Mouse (Mus musculus) stomach, embryonic 15.5 days (tissue): ENCODE data around the gene Thada. TPM values are rescaled to one million over a fixed set of nuclear protein-coding genes. Genes with fewer than 3 reads are reported as not detected.

Source experiments
- ATAC-seq: fragments of 200-750 bp; cut with Nextera tagmentation; 2 replicates; pipeline ENCODE4 v1.8.0; 2017; ENCODE audit warnings: low read depth, moderate number of reproducible peaks, moderate TSS enrichment; ENCODE audit not compliant: insufficient read depth, low FRiP score
- H3K27ac ChIP-seq: fragments of 300-500 bp; sonication (generic); 2 replicates; pipeline ENCODE4 v1.5.1; 2015; ENCODE audit warnings: mild to moderate bottlenecking, inconsistent platforms
- H3K27me3 ChIP-seq: fragments of 300-500 bp; sonication (generic); replicated peaks from 2 replicates; pipeline ENCODE4 v1.6.1; 2015; ENCODE audit warnings: inconsistent platforms
- H3K36me3 ChIP-seq: fragments of 300-500 bp; sonication (generic); 2 replicates; pipeline ENCODE4 v1.6.1; 2015; ENCODE audit warnings: inconsistent platforms
- H3K4me1 ChIP-seq: fragments of 300-500 bp; sonication (generic); 2 replicates; pipeline ENCODE4 v1.6.1; 2015; ENCODE audit warnings: inconsistent platforms
- H3K4me2 ChIP-seq: fragments of 300-500 bp; sonication (generic); 2 replicates; pipeline ENCODE4 v1.6.1; 2015; ENCODE audit warnings: mild to moderate bottlenecking, inconsistent platforms
- H3K4me3 ChIP-seq: fragments of 300-500 bp; sonication (generic); replicated peaks from 2 replicates; pipeline ENCODE4 v1.5.1; 2015; ENCODE audit warnings: inconsistent platforms
- H3K9ac ChIP-seq: fragments of 300-500 bp; sonication (generic); 2 replicates; pipeline ENCODE4 v1.6.1; 2015; ENCODE audit warnings: inconsistent platforms
- H3K9me3 ChIP-seq: fragments of 300-500 bp; sonication (generic); 2 replicates; pipeline ENCODE4 v1.6.1; 2016; ENCODE audit warnings: inconsistent platforms
- WGBS: fragments of 180-500 bp; shearing (Covaris S2); methylation state at CpG from one replicate; pipeline ENCODE4 v1.1.7; 2015; 5-methylcytosine and 5-hydroxymethylcytosine counted together
- polyA plus RNA-seq: library from polyadenylated mRNA; unstranded; fragments of >200 nt; fragmentation: Nextera tagmentation; extraction: Ambion mirVana; gene quantifications from 2 replicates; pipeline ENCODE4 v1.2.1, GENCODE M21; 2015

The Thada gene
- polyA plus RNA-seq, 1 experiment from 2014 or later: 7.8 TPM

GRCm38 (mm10) chr17:84176446-84176845 is 289.6 kb downstream of the Thada start:
- Histone ChIP-seq H3K36me3 (no peaks in the 10 kb centered on the region), H3K9me3 (no peaks in the 10 kb centered on the region), H3K4me3 (no peak overlapping the region), H3K4me1 (peaks cover 15% of the 10 kb centered on the region), H3K4me2 (no peak overlapping the region), H3K27me3 (no peaks in the 10 kb centered on the region), H3K9ac (no peak overlapping the region), H3K27ac (no peak overlapping the region)
- WGBS: 83% methylated on average over 7 of the region's 7 CpGs
- ATAC-seq: no peak; the same call in 1 of the 2 replicates

DNA sequence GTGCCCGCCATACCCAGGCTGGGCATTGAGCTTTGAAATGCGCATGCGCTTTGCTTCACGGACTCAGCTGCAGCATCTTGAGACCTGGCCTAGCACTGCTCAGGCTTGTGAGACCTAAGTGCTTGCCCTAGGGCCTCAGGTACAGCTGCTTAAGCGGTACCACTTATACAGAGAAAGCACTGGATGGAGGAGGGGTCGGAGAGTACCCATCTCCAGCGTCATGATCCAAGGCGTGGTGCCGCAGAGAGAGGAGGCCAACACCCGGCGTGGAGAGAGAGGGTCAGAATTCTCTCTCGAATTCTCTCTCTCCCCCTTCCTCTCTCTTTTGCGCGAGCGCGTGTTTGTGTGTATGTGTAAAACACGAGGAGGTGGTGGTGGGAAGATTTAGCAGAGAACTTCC is 290.8 kb downstream of the Thada start:
- 96% methylated on average over 17 of the region's 17 CpGs for WGBS

GRCm38 (mm10) chr17:84167377-84167776 is 298.6 kb downstream of the Thada start:
- no peaks in the 10 kb centered on the region for H3K36me3 ChIP-seq
- no peak for ATAC-seq
- no peak overlapping the region for H3K9ac ChIP-seq
- no peak overlapping the region for H3K27ac ChIP-seq
- no peaks in the 10 kb centered on the region; the same call in 1 of the 2 replicates for H3K4me1 ChIP-seq
- WGBS: 76% methylated on average over 4 of the region's 4 CpGs
- H3K4me2 ChIP-seq: no peak overlapping the region
- no peaks in the 10 kb centered on the region for H3K27me3 ChIP-seq
- no peaks in the 10 kb centered on the region for H3K9me3 ChIP-seq
- no peak overlapping the region for H3K4me3 ChIP-seq

More for the DNA sequence above, 290.8 kb downstream of the Thada start:
- Histone ChIP-seq H3K4me1 (0 out of 2 replicates have a peak, but pooled peaks cover 4% of the 10 kb centered on the region), H3K9me3 (no peaks in the 10 kb centered on the region), H3K4me2 (no peak overlapping the region), H3K4me3 (no peak overlapping the region), H3K9ac (no peak overlapping the region), H3K27ac (no peak overlapping the region), H3K27me3 (no peaks in the 10 kb centered on the region), H3K36me3 (no peaks in the 10 kb centered on the region)
- ATAC-seq: no peak

GRCm38 (mm10) chr17:84166135-84166860 is 299.7 kb downstream of the Thada start:
- Histone ChIP-seq H3K27ac (no peak overlapping the region), H3K36me3 (no peaks in the 10 kb centered on the region), H3K4me1 (peaks cover 9% of the 10 kb centered on the region), H3K4me2 (no peak overlapping the region), H3K9ac (no peak overlapping the region), H3K9me3 (no peaks in the 10 kb centered on the region), H3K4me3 (no peak overlapping the region), H3K27me3 (no peaks in the 10 kb centered on the region)
- no peak for ATAC-seq
- WGBS: 84% methylated on average over 9 of the region's 9 CpGs

GRCm38 (mm10) chr17:84165735-84166134 is 300.3 kb downstream of the Thada start:
- H3K27ac ChIP-seq: no peak overlapping the region
- no peak for ATAC-seq
- peaks cover 15% of the 10 kb centered on the region for H3K4me1 ChIP-seq
- no peaks in the 10 kb centered on the region for H3K36me3 ChIP-seq
- no peak overlapping the region for H3K4me2 ChIP-seq
- no peaks in the 10 kb centered on the region for H3K27me3 ChIP-seq
- no peak overlapping the region for H3K9ac ChIP-seq
- no peak overlapping the region for H3K4me3 ChIP-seq
- H3K9me3 ChIP-seq: no peaks in the 10 kb centered on the region
- WGBS: 87% methylated on average over 3 of the region's 3 CpGs

DNA sequence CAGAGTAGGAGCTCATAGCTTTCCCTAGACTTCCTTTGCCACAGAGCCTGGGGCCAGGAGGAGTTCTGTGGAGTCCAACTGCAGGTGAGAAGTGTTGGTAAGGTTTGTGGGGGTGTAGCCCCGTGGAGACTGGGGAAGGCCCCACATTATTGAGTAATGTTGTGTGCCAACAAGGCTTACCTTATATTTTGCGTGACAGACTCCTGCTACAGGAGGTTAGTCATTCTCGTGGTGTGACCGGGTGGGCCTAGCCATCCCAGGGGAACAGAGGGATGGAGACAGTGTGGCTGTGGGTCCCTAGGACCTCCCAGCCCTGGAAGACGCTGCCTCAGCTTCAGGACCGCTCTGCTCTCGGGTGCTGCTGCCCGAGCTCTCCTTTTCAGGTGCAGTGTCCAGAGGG is 301.9 kb downstream of the Thada start:
- Histone ChIP-seq H3K9me3 (no peaks in the 10 kb centered on the region), H3K4me3 (no peak overlapping the region), H3K4me2 (no peak overlapping the region), H3K36me3 (no peaks in the 10 kb centered on the region), H3K27ac (no peak overlapping the region), H3K27me3 (no peaks in the 10 kb centered on the region), H3K9ac (no peak overlapping the region), H3K4me1 (peaks cover 16% of the 10 kb centered on the region)
- ATAC-seq: no peak
- WGBS: 83% methylated on average over 8 of the region's 8 CpGs

DNA sequence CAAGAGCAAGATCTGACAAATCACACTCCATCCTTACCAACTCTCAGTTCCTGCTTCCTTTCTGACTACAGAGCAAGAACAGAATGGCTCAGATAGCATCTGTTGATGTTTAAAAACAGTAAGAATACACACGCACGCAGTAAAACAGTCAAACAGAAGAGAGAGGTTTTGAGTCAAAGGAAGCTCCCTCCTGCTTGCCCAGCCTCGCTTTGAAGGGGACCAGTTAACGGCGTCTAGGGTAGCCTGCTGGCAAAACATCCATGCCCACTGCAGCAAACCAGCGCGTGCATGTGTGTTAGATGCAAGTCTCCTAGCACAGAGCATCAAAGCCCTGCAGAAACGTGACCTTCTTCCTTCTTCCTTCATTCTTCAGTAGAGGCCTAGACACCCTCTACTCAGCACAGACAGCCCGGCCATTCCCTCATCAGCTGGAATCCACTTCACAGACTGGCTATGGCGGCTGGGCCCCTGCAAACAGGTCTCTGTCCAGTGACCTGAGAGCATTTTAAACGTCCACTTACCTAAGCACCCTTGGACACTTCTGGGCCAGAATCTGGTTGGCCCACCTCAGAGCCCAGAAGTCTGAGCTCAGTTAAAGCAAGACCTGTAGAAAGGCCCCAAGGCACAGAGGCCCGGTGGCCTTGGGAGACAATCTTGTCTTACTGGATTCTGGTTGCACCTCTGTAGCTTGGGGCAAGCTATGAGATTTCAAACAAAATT is 302.8 kb downstream of the Thada start:
- H3K9ac ChIP-seq: no peak overlapping the region
- peaks cover 17% of the 10 kb centered on the region for H3K4me1 ChIP-seq
- no peak overlapping the region for H3K4me2 ChIP-seq
- H3K9me3 ChIP-seq: no peaks in the 10 kb centered on the region
- ATAC-seq: no peak
- H3K27me3 ChIP-seq: no peaks in the 10 kb centered on the region
- H3K27ac ChIP-seq: no peak overlapping the region
- no peak overlapping the region for H3K4me3 ChIP-seq
- no peaks in the 10 kb centered on the region for H3K36me3 ChIP-seq
- 73% methylated on average over 12 of the region's 12 CpGs for WGBS

DNA sequence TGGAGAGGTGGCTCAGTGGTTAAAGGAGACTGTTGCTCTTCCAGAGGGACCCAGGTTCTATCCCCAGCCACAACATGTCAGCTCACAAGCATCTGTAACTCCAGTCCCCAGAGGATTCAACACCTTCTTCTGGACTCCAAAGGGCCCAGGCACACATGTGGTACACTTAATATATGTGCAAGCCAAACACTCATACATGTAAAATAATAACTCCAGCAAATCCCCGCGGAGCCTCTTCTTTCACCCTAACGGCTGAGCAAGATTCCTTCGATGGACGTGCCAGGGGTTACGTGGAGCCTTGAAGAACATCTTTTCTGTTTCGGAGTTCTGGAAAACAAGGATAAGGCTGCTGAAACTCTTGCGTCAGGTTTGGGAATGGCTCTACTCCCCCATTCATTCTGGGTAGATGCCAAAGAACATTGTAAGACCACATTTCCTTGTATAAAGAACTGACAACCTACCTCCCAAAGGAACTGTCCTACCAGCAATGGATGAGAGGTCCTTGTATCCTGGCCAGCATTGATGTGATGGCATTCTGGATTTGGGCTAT is 303.7 kb downstream of the Thada start:
- no peak for ATAC-seq
- H3K4me2 ChIP-seq: no peak overlapping the region
- no peak overlapping the region for H3K4me3 ChIP-seq
- WGBS: 75% methylated on average over 8 of the region's 8 CpGs
- H3K4me1 ChIP-seq: peaks cover 24% of the 10 kb centered on the region
- no peaks in the 10 kb centered on the region for H3K27me3 ChIP-seq
- no peak overlapping the region for H3K9ac ChIP-seq
- H3K36me3 ChIP-seq: no peaks in the 10 kb centered on the region
- no peaks in the 10 kb centered on the region for H3K9me3 ChIP-seq
- peak overlapping the region; percentile 66; the same call in 1 of the 2 replicates for H3K27ac ChIP-seq

GRCm38 (mm10) chr17:84161231-84161854 is 304.7 kb downstream of the Thada start:
- no peak overlapping the region for H3K9ac ChIP-seq
- peaks cover 25% of the 10 kb centered on the region for H3K4me1 ChIP-seq
- H3K9me3 ChIP-seq: no peaks in the 10 kb centered on the region
- no peak overlapping the region for H3K4me2 ChIP-seq
- peak overlapping the region; percentile 66 for H3K27ac ChIP-seq
- no peak for ATAC-seq
- WGBS: 29% methylated on average over 6 of the region's 6 CpGs
- no peak overlapping the region for H3K4me3 ChIP-seq
- H3K27me3 ChIP-seq: no peaks in the 10 kb centered on the region
- H3K36me3 ChIP-seq: no peaks in the 10 kb centered on the region

GRCm38 (mm10) chr17:84158891-84159290 is 307.1 kb downstream of the Thada start:
- H3K27me3 ChIP-seq: no peaks in the 10 kb centered on the region
- H3K9ac ChIP-seq: no peak overlapping the region
- no peak overlapping the region for H3K4me2 ChIP-seq
- no peak overlapping the region for H3K27ac ChIP-seq
- 67% methylated on average over 15 of the region's 15 CpGs for WGBS
- no peaks in the 10 kb centered on the region for H3K36me3 ChIP-seq
- H3K4me3 ChIP-seq: no peak overlapping the region
- peaks cover 33% of the 10 kb centered on the region for H3K4me1 ChIP-seq
- ATAC-seq: no peak
- H3K9me3 ChIP-seq: no peaks in the 10 kb centered on the region

DNA sequence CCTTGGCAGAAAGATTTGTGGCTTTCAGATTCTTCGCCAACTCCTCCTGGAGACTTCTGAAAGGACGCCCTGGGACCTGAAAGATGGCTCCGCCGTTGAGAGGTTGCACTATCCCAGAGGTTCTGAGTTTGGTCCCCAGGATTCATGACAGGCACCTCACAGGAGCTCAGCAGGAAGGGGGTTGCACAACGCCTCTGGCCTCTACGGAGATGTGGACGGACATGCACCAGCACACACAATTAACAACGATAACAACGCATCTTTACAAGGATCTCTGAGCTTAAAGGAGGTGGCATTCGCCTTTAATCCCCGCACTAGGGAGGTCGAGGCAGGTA is 307.6 kb downstream of the Thada start:
- H3K27me3 ChIP-seq: no peaks in the 10 kb centered on the region
- no peaks in the 10 kb centered on the region for H3K9me3 ChIP-seq
- peak overlapping the region; percentile 90 for H3K27ac ChIP-seq
- H3K36me3 ChIP-seq: no peaks in the 10 kb centered on the region
- H3K9ac ChIP-seq: no peak overlapping the region
- H3K4me3 ChIP-seq: no peak overlapping the region
- 85% methylated on average over 12 of the region's 12 CpGs for WGBS
- ATAC-seq: no peak
- H3K4me2 ChIP-seq: no peak overlapping the region
- peaks cover 33% of the 10 kb centered on the region for H3K4me1 ChIP-seq
